Mouse (Mus musculus) frontal cortex, adult 2 months (tissue): Measurements from ENCODE around the gene Clk3. TPM values are rescaled to one million over a fixed set of nuclear protein-coding genes. Genes with fewer than 3 reads are reported as not detected.
A peak's percentile ranks its signal among the peaks of the same experiment; 100 is the strongest.

ENCODE experiments used
- DNase-seq, 2 experiments: peaks; one replicate each; pipeline ENCODE4 v3.0.0; 2022; ENCODE audit warnings: low spot score in 1 of 2; ENCODE audit errors: extremely low spot score in 1 of 2
- polyA plus RNA-seq: library from polyadenylated mRNA; depleted of rRNA; stranded (reverse); fragments of >200 nt; gene quantifications from 2 replicates; pipeline ENCODE4 v1.2.3, GENCODE M21; 2012

The Clk3 gene
- polyA plus RNA-seq, 1 experiment: 156 TPM

- no peak for DNase-seq
Observed at GRCm38 (mm10) chr9:57773754-57774153, 8.1 kb upstream of the Clk3 start.

- no peak for DNase-seq
Observed at GRCm38 (mm10) chr9:57770836-57771235, 5.2 kb upstream of the Clk3 start.

GRCm38 (mm10) chr9:57770214-57770613 lies 4.6 kb upstream of the Clk3 start:
- no peak for DNase-seq

- no peak for DNase-seq
Observed at GRCm38 (mm10) chr9:57769539-57770069, 3.9 kb upstream of the Clk3 start.

- DNase-seq: no peak
Observed at GRCm38 (mm10) chr9:57767231-57767630, 1.6 kb upstream of the Clk3 start.

- peak; percentile 33 to 69 for DNase-seq
Observed at GRCm38 (mm10) chr9:57766431-57766830, 771 bp upstream of the Clk3 start.

- DNase-seq: peak; percentile 79 to 92
Observed at GRCm38 (mm10) chr9:57764974-57765363, 691 bp downstream of the Clk3 start.

- DNase-seq: peak; percentile 44 to 88
Observed at GRCm38 (mm10) chr9:57764147-57764973, 1.3 kb downstream of the Clk3 start.

GRCm38 (mm10) chr9:57762563-57762991 lies 3.1 kb downstream of the Clk3 start:
- DNase-seq: peak in 1 of 2 experiments; percentile 51

- DNase-seq: no peak
Observed at GRCm38 (mm10) chr9:57761563-57762551, 3.8 kb downstream of the Clk3 start.

GRCm38 (mm10) chr9:57760416-57761146 lies 5.1 kb downstream of the Clk3 start:
- no peak for DNase-seq

- DNase-seq: peak; percentile 38 to 76
Observed at GRCm38 (mm10) chr9:57759289-57759688, 6.4 kb downstream of the Clk3 start.

- DNase-seq: peak; percentile 62 to 66
Observed at GRCm38 (mm10) chr9:57758528-57758927, 7.1 kb downstream of the Clk3 start.

GRCm38 (mm10) chr9:57757578-57757977 lies 8.1 kb downstream of the Clk3 start:
- DNase-seq: no peak

- DNase-seq: no peak
Observed at GRCm38 (mm10) chr9:57750901-57751300, 14.8 kb downstream of the Clk3 start.

GRCm38 (mm10) chr9:57748831-57749230 lies 16.8 kb downstream of the Clk3 start:
- no peak for DNase-seq

GRCm38 (mm10) chr9:57748137-57748536 lies 17.5 kb downstream of the Clk3 start:
- no peak for DNase-seq

- no peak for DNase-seq
Observed at GRCm38 (mm10) chr9:57747067-57747466, 18.6 kb downstream of the Clk3 start.

- peak in 1 of 2 experiments; percentile 64 for DNase-seq
Observed at GRCm38 (mm10) chr9:57744462-57745091, 21.1 kb downstream of the Clk3 start.

GRCm38 (mm10) chr9:57739863-57740262 lies 25.8 kb downstream of the Clk3 start:
- DNase-seq: no peak
